Mouse (Mus musculus): ENCODE data around the gene Rnf11. TPM values are rescaled to one million over a fixed set of nuclear protein-coding genes. Genes with fewer than 3 reads are reported as not detected.

Rnf11 gene
- total RNA-seq, 1 experiment = 19.3 TPM

DNA sequence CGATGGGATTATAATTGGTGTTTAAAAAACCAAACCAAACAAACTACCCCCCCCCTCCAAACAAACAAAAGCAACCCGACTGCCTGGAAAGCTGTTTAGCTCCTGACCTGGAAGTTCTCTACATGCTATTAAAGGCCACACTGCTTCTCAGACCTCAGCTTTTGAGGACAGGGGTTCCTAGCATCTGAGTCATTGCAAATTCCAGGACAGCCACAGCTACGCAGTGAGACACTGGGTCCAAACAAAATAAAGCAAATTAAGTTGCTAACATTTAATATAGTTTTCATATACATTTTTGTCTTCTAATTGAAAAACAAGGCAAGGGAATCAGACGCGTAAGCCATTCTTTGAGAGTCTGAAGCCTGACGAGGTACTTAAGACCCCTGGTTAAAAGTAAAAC is 40.1 kb downstream of the Rnf11 start:
- Histone ChIP-seq H3K4me1 (ENCODE audit: control insufficient read depth in 2 of 2, insufficient read depth in 2 of 2, low read length in 2 of 2, poor library complexity in 1 of 2) (no peaks in the 10 kb centered on the region), H3K4me3 (ENCODE audit: insufficient read depth in 1 of 2, low read depth in 1 of 2, low read length in 2 of 2, poor library complexity in 1 of 2, severe bottlenecking in 1 of 2) (no peak overlapping the region), H3K27ac (ENCODE audit: insufficient read depth, low read depth, low read length, poor library complexity, severe bottlenecking) (no peak overlapping the region), H3K36me3 (ENCODE audit: control insufficient read depth, insufficient read depth, low read length, poor library complexity, severe bottlenecking) (no peaks in the 10 kb centered on the region), H3K9me3 (ENCODE audit: control insufficient read depth, insufficient read depth, low read depth, low read length) (no peaks in the 10 kb centered on the region), H3K9ac (ENCODE audit: insufficient read depth, low read depth, low read length, poor library complexity, severe bottlenecking) (no peak overlapping the region)
- DNase-seq (ENCODE audit: low read depth, low spot score) = no peak
- in situ Hi-C loops (cut with MboI; ENCODE audit: low sequenced_read_pairs in 2 of 2, unreplicated experiment in 2 of 2) = no loop called here
- TF ChIP-seq CHD2 (IDR thresholded peaks at IDR 0.05; ENCODE audit: low read depth, low read length) (no peak), ZC3H11A (IDR thresholded peaks at IDR 0.05; ENCODE audit: borderline replicate concordance, low read depth, low read length) (no peak), HCFC1 (IDR thresholded peaks at IDR 0.05; ENCODE audit: borderline replicate concordance, insufficient read depth, low read length) (no peak), MAFK (IDR thresholded peaks at IDR 0.05; ENCODE audit: insufficient read depth, low read depth, low read length) (no peak), ZNF384 (IDR thresholded peaks at IDR 0.05; ENCODE audit: low read depth, low read length) (no peak)

DNA sequence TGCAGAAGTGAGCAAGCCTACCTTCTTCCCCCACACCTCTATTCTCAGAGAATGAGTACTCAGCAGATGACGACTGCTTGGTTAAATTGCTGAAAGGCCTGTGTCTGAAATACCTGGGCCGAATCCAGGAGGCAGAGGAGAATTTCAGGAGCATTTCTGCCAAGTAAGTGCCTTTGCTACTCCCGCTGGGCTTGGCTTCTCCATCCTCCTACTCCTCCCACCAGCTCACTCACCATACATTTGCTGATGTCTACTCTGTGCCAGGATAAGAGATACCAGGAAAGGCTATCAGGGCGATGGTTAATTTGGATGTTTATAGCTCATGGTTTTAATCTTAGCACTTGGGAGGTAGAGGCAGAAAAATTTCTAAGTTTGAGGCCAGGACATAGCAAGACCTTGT is 41.9 kb downstream of the Rnf11 start:
- DNase-seq (ENCODE audit: low read depth, low spot score) = no peak
- in situ Hi-C loops (cut with MboI; ENCODE audit: low sequenced_read_pairs in 2 of 2, unreplicated experiment in 2 of 2) = no loop called here

DNA sequence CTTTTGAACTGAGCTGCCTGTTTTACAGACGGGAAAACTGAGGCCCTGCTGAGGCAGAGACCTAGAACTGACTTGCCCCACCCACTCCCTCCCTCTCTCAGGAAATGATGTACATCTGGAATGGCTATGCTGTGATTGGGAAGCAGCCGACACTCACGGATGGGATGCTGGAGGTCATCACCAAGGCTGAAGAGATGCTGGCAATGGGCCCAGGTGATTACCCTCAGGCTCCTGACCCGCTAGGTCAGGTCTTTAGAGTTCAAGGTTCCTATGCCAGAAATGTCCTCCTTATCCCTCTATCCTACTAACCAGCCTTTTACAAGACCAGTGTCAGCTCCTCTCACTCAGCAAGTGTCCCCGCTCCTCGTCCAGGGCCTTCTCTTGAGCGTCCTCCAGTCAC is 42.4 kb downstream of the Rnf11 start:
- TF ChIP-seq ZC3H11A (IDR thresholded peaks at IDR 0.05; ENCODE audit: borderline replicate concordance, low read depth, low read length) (no peak), MAFK (IDR thresholded peaks at IDR 0.05; ENCODE audit: insufficient read depth, low read depth, low read length) (no peak), CHD2 (IDR thresholded peaks at IDR 0.05; ENCODE audit: low read depth, low read length) (no peak), HCFC1 (IDR thresholded peaks at IDR 0.05; ENCODE audit: borderline replicate concordance, insufficient read depth, low read length) (no peak), ZNF384 (IDR thresholded peaks at IDR 0.05; ENCODE audit: low read depth, low read length) (no peak)
- Histone ChIP-seq H3K9ac (ENCODE audit: insufficient read depth, low read depth, low read length, poor library complexity, severe bottlenecking) (no peak overlapping the region), H3K27ac (ENCODE audit: insufficient read depth, low read depth, low read length, poor library complexity, severe bottlenecking) (no peak overlapping the region), H3K4me1 (ENCODE audit: control insufficient read depth in 2 of 2, insufficient read depth in 2 of 2, low read length in 2 of 2, poor library complexity in 1 of 2) (no peaks in the 10 kb centered on the region), H3K4me3 (ENCODE audit: insufficient read depth in 1 of 2, low read depth in 1 of 2, low read length in 2 of 2, poor library complexity in 1 of 2, severe bottlenecking in 1 of 2) (no peak overlapping the region), H3K36me3 (ENCODE audit: control insufficient read depth, insufficient read depth, low read length, poor library complexity, severe bottlenecking) (no peaks in the 10 kb centered on the region), H3K9me3 (ENCODE audit: control insufficient read depth, insufficient read depth, low read depth, low read length) (no peaks in the 10 kb centered on the region)
- in situ Hi-C loops (cut with MboI; ENCODE audit: low sequenced_read_pairs in 2 of 2, unreplicated experiment in 2 of 2) = no loop called here
- DNase-seq (ENCODE audit: low read depth, low spot score) = no peak

More for the DNA sequence above, 41.9 kb downstream of the Rnf11 start:
- no peaks in the 10 kb centered on the region for H3K9me3 ChIP-seq (ENCODE audit: control insufficient read depth, insufficient read depth, low read depth, low read length)
- H3K9ac ChIP-seq (ENCODE audit: insufficient read depth, low read depth, low read length, poor library complexity, severe bottlenecking) = no peak overlapping the region
- H3K36me3 ChIP-seq (ENCODE audit: control insufficient read depth, insufficient read depth, low read length, poor library complexity, severe bottlenecking) = no peaks in the 10 kb centered on the region
- no peak overlapping the region for H3K27ac ChIP-seq (ENCODE audit: insufficient read depth, low read depth, low read length, poor library complexity, severe bottlenecking)
- no peak overlapping the region for H3K4me3 ChIP-seq (ENCODE audit: insufficient read depth in 1 of 2, low read depth in 1 of 2, low read length in 2 of 2, poor library complexity in 1 of 2, severe bottlenecking in 1 of 2)
- TF ChIP-seq HCFC1 (IDR thresholded peaks at IDR 0.05; ENCODE audit: borderline replicate concordance, insufficient read depth, low read length) (no peak), ZC3H11A (IDR thresholded peaks at IDR 0.05; ENCODE audit: borderline replicate concordance, low read depth, low read length) (no peak), CHD2 (IDR thresholded peaks at IDR 0.05; ENCODE audit: low read depth, low read length) (no peak), ZNF384 (IDR thresholded peaks at IDR 0.05; ENCODE audit: low read depth, low read length) (no peak), MAFK (IDR thresholded peaks at IDR 0.05; ENCODE audit: insufficient read depth, low read depth, low read length) (no peak)
- no peaks in the 10 kb centered on the region for H3K4me1 ChIP-seq (ENCODE audit: control insufficient read depth in 2 of 2, insufficient read depth in 2 of 2, low read length in 2 of 2, poor library complexity in 1 of 2)

DNA sequence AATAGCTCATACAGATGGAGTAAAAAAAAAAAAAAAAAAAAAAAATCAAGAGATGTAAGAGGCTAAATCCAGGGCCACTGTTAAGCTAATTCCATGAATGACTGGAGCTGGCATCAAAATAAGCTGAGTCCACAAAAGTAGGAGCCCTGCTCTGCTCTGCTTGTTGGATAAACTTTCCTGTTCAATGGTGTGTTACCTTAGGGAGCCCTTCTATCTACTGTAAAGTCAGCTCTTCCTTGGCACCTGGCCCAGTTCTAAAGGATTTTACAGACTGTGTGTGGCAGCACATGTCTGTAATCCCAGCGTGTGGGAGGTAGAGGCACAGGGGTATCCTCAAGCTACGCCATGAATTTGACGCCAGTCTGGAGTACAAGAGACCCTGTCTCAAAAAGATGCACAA is 43.5 kb downstream of the Rnf11 start:
- no peaks in the 10 kb centered on the region for H3K9me3 ChIP-seq (ENCODE audit: control insufficient read depth, insufficient read depth, low read depth, low read length)
- TF ChIP-seq MAFK (IDR thresholded peaks at IDR 0.05; ENCODE audit: insufficient read depth, low read depth, low read length) = no peak
- no peak for TF ChIP-seq ZNF384 (IDR thresholded peaks at IDR 0.05; ENCODE audit: low read depth, low read length)
- TF ChIP-seq CHD2 (IDR thresholded peaks at IDR 0.05; ENCODE audit: low read depth, low read length) = no peak
- TF ChIP-seq ZC3H11A (IDR thresholded peaks at IDR 0.05; ENCODE audit: borderline replicate concordance, low read depth, low read length) = no peak
- TF ChIP-seq HCFC1 (IDR thresholded peaks at IDR 0.05; ENCODE audit: borderline replicate concordance, insufficient read depth, low read length) = no peak
- in situ Hi-C loops (cut with MboI; ENCODE audit: low sequenced_read_pairs in 2 of 2, unreplicated experiment in 2 of 2) = no loop called here

DNA sequence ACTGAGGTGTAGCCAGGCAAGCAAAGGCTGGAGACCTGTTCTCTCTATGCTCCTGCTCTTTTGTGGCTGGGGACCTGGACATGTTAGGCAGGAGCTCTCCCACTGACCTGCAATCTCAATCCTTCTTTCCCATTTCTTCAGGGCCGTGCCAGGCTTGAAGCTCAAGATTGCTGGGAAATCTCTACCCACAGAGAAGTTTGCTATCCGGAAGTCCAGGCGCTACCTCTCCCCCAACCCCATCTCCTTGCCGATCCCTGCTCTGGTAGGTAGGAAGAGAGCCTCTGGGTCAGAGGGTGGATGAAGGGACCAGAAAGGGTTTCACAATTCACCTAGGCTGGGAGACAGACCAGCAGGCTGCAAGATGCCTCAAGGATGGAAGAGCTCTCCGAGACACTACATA is 44.1 kb downstream of the Rnf11 start:
- in situ Hi-C loops (cut with MboI; ENCODE audit: low sequenced_read_pairs in 2 of 2, unreplicated experiment in 2 of 2) = no loop called here
- Histone ChIP-seq H3K4me1 (ENCODE audit: control insufficient read depth in 2 of 2, insufficient read depth in 2 of 2, low read length in 2 of 2, poor library complexity in 1 of 2) (no peaks in the 10 kb centered on the region), H3K9ac (ENCODE audit: insufficient read depth, low read depth, low read length, poor library complexity, severe bottlenecking) (no peak overlapping the region), H3K36me3 (ENCODE audit: control insufficient read depth, insufficient read depth, low read length, poor library complexity, severe bottlenecking) (no peaks in the 10 kb centered on the region), H3K4me3 (ENCODE audit: insufficient read depth in 1 of 2, low read depth in 1 of 2, low read length in 2 of 2, poor library complexity in 1 of 2, severe bottlenecking in 1 of 2) (no peak overlapping the region), H3K9me3 (ENCODE audit: control insufficient read depth, insufficient read depth, low read depth, low read length) (no peaks in the 10 kb centered on the region), H3K27ac (ENCODE audit: insufficient read depth, low read depth, low read length, poor library complexity, severe bottlenecking) (no peak overlapping the region)
- DNase-seq (ENCODE audit: low read depth, low spot score) = no peak
- no peak for TF ChIP-seq ZC3H11A (IDR thresholded peaks at IDR 0.05; ENCODE audit: borderline replicate concordance, low read depth, low read length)
- TF ChIP-seq ZNF384 (IDR thresholded peaks at IDR 0.05; ENCODE audit: low read depth, low read length) = no peak
- TF ChIP-seq MAFK (IDR thresholded peaks at IDR 0.05; ENCODE audit: insufficient read depth, low read depth, low read length) = no peak
- no peak for TF ChIP-seq CHD2 (IDR thresholded peaks at IDR 0.05; ENCODE audit: low read depth, low read length)

More for the DNA sequence above, 43.5 kb downstream of the Rnf11 start:
- Histone ChIP-seq H3K27ac (ENCODE audit: insufficient read depth, low read depth, low read length, poor library complexity, severe bottlenecking) (no peak overlapping the region), H3K9ac (ENCODE audit: insufficient read depth, low read depth, low read length, poor library complexity, severe bottlenecking) (no peak overlapping the region), H3K4me1 (ENCODE audit: control insufficient read depth in 2 of 2, insufficient read depth in 2 of 2, low read length in 2 of 2, poor library complexity in 1 of 2) (no peaks in the 10 kb centered on the region), H3K36me3 (ENCODE audit: control insufficient read depth, insufficient read depth, low read length, poor library complexity, severe bottlenecking) (no peaks in the 10 kb centered on the region), H3K4me3 (ENCODE audit: insufficient read depth in 1 of 2, low read depth in 1 of 2, low read length in 2 of 2, poor library complexity in 1 of 2, severe bottlenecking in 1 of 2) (no peak overlapping the region)
- no peak for DNase-seq (ENCODE audit: low read depth, low spot score)
